Mouse (Mus musculus): ENCODE measurements around the gene Olfr5. TPM values are rescaled to one million over a fixed set of nuclear protein-coding genes. Genes with fewer than 3 reads are reported as not detected.
"Not testable (repeated sequence)": the region's sequence is repeated elsewhere in the genome, so short reads cannot be mapped to it uniquely, and the experiment has no call there.

The Olfr5 gene
- polyA plus RNA-seq (2015; fragmentation: Nextera tagmentation; extraction: Ambion mirVana): not detected in 2 replicates

- H3K27me3 ChIP-seq (ENCODE audit: insufficient read depth, low read length): no peaks in the 10 kb centered on the region
Observed at GRCm38 (mm10) chr7:6486841-6487240, at the start of gene Olfr5. TSS of gene Olfr5 (minus strand) at chr7:6486941.

GRCm38 (mm10) chr7:6526141-6526540, 39.4 kb upstream of the Olfr5 start:
- peak; percentile 41 for TF ChIP-seq CTCF (IDR thresholded peaks at IDR 0.05; ENCODE audit: low read depth)
- H3K36me3 ChIP-seq (ENCODE audit: insufficient read depth, low read length): no peaks in the 10 kb centered on the region
- H3K27me3 ChIP-seq (ENCODE audit: insufficient read depth, low read length): no peaks in the 10 kb centered on the region
- H3K9ac ChIP-seq (ENCODE audit: low read depth, low read length): no peak overlapping the region
- no peak for DNase-seq (ENCODE audit: low spot score)
- WGBS: 67% methylated on average over 5 of the region's 5 CpGs
- no peak overlapping the region for H3K4me3 ChIP-seq (replicated peaks; ENCODE audit: low read depth, low read length)
- H3K4me2 ChIP-seq (ENCODE audit: low read length): no peak overlapping the region
- H3K27ac ChIP-seq: no peak overlapping the region
- H3K4me1 ChIP-seq (replicated peaks; ENCODE audit: insufficient read depth, low read length): no peaks in the 10 kb centered on the region
- H3K9me3 ChIP-seq (replicated peaks; ENCODE audit: low read length): no peaks in the 10 kb centered on the region
- no peak for ATAC-seq (replicated peaks; ENCODE audit: low FRiP score, low read depth)

More at GRCm38 (mm10) chr7:6486841-6487240, at the start of gene Olfr5:
- no peak within 1 kb of the TSS for H3K27ac ChIP-seq
- no peaks in the 10 kb centered on the region for H3K4me1 ChIP-seq (replicated peaks; ENCODE audit: insufficient read depth, low read length)
- H3K9me3 ChIP-seq (replicated peaks; ENCODE audit: low read length): no peaks in the 10 kb centered on the region
- H3K9ac ChIP-seq (ENCODE audit: low read depth, low read length): no peak within 1 kb of the TSS
- WGBS: 28% methylated on average over 2 of the region's 2 CpGs
- DNase-seq (ENCODE audit: low spot score) (no peak), ATAC-seq (replicated peaks; ENCODE audit: low FRiP score, low read depth) (no peak)
- no peaks in the 10 kb centered on the region for H3K36me3 ChIP-seq (ENCODE audit: insufficient read depth, low read length)
- TF ChIP-seq CTCF (IDR thresholded peaks at IDR 0.05; ENCODE audit: low read depth): no peak
- no peak within 1 kb of the TSS for H3K4me3 ChIP-seq (replicated peaks; ENCODE audit: low read depth, low read length)
- H3K4me2 ChIP-seq (ENCODE audit: low read length): no peak within 1 kb of the TSS

- no peak overlapping the region for H3K4me3 ChIP-seq (replicated peaks; ENCODE audit: low read depth, low read length)
- no peaks in the 10 kb centered on the region for H3K9me3 ChIP-seq (replicated peaks; ENCODE audit: low read length)
- H3K4me2 ChIP-seq (ENCODE audit: low read length): no peak overlapping the region
- DNase-seq (ENCODE audit: low spot score) (no peak), ATAC-seq (replicated peaks; ENCODE audit: low FRiP score, low read depth) (no peak)
- H3K36me3 ChIP-seq (ENCODE audit: insufficient read depth, low read length): no peaks in the 10 kb centered on the region
- H3K27ac ChIP-seq: no peak overlapping the region
- no peaks in the 10 kb centered on the region for H3K27me3 ChIP-seq (ENCODE audit: insufficient read depth, low read length)
- no peak; the same call in 1 of the 2 replicates for TF ChIP-seq CTCF (IDR thresholded peaks at IDR 0.05; ENCODE audit: low read depth)
- no peaks in the 10 kb centered on the region for H3K4me1 ChIP-seq (replicated peaks; ENCODE audit: insufficient read depth, low read length)
- H3K9ac ChIP-seq (ENCODE audit: low read depth, low read length): no peak overlapping the region
- WGBS: 67% methylated on average over 3 of the region's 3 CpGs
Observed at GRCm38 (mm10) chr7:6525001-6525400, 38.3 kb upstream of the Olfr5 start.

DNA sequence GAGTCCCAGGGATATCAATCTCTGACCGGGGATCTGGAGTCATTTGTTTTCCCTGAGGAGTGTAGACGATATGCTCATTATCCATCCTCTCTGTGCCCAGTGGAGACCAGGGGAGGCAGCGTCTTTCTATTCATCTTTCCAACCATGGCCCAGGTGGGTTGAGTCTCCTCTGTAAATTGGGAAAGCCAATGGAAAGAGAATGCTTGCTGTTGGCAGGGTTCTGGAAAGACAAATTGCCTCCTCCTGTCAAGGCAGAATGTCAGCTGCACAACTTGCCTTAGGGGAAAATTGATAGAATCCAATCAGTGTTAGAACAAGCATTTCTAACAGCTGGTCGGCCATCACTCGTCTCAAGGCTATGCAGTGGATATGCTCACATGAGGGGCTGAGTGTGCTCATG, 36.1 kb upstream of the Olfr5 start, which contains the start of gene Olfr1349:
Gene Olfr1349, minus strand, starts transcription at position 101 of the 400 bp plus-strand sequence.
- ATAC-seq (replicated peaks; ENCODE audit: low FRiP score, low read depth) (no peak), DNase-seq (ENCODE audit: low spot score) (no peak)
- Histone ChIP-seq H3K27ac (no peak within 1 kb of the TSS), H3K9ac (ENCODE audit: low read depth, low read length) (no peak within 1 kb of the TSS), H3K4me3 (replicated peaks; ENCODE audit: low read depth, low read length) (no peak within 1 kb of the TSS), H3K4me1 (replicated peaks; ENCODE audit: insufficient read depth, low read length) (no peaks in the 10 kb centered on the region), H3K36me3 (ENCODE audit: insufficient read depth, low read length) (no peaks in the 10 kb centered on the region), H3K9me3 (replicated peaks; ENCODE audit: low read length) (no peaks in the 10 kb centered on the region), H3K27me3 (ENCODE audit: insufficient read depth, low read length) (no peaks in the 10 kb centered on the region), H3K4me2 (ENCODE audit: low read length) (no peak within 1 kb of the TSS)
- TF ChIP-seq CTCF (IDR thresholded peaks at IDR 0.05; ENCODE audit: low read depth): no peak
- WGBS: 82% methylated on average over 5 of the region's 5 CpGs

DNA sequence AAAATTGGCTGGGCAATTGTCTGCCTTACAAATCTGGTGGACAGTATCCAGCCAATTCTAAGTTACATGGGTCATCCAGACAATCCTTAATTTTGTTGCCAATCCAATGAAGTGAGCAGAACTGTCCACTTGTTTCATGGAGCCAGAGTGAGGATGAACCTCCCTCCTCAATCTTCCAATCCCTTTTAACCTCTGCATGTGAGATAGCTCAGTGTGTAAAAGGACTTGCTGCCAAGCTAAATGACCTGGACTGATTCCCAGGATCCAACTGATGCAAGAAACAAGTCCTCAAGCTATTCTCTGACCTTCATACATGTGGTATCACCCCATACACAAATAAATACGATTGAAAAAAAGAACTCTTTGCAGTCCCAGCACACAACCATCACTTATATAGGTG, 34.9 kb upstream of the Olfr5 start:
- no peaks in the 10 kb centered on the region for H3K4me1 ChIP-seq (replicated peaks; ENCODE audit: insufficient read depth, low read length)
- no peak overlapping the region for H3K27ac ChIP-seq
- no peak overlapping the region for H3K4me3 ChIP-seq (replicated peaks; ENCODE audit: low read depth, low read length)
- 37% methylated on average over 1 of the region's 1 CpGs for WGBS
- no peak for TF ChIP-seq CTCF (IDR thresholded peaks at IDR 0.05; ENCODE audit: low read depth)
- H3K9ac ChIP-seq (ENCODE audit: low read depth, low read length): no peak overlapping the region
- H3K27me3 ChIP-seq (ENCODE audit: insufficient read depth, low read length): no peaks in the 10 kb centered on the region
- H3K4me2 ChIP-seq (ENCODE audit: low read length): no peak overlapping the region
- ATAC-seq (replicated peaks; ENCODE audit: low FRiP score, low read depth) (no peak), DNase-seq (ENCODE audit: low spot score) (no peak)
- no peaks in the 10 kb centered on the region for H3K36me3 ChIP-seq (ENCODE audit: insufficient read depth, low read length)
- no peaks in the 10 kb centered on the region for H3K9me3 ChIP-seq (replicated peaks; ENCODE audit: low read length)

- 100% methylated on average over 1 of the region's 1 CpGs for WGBS
Observed at GRCm38 (mm10) chr7:6508648-6509047, 21.9 kb upstream of the Olfr5 start, which contains the start of gene Olfr1348. TSS of gene Olfr1348 (minus strand) at chr7:6508748.

DNA sequence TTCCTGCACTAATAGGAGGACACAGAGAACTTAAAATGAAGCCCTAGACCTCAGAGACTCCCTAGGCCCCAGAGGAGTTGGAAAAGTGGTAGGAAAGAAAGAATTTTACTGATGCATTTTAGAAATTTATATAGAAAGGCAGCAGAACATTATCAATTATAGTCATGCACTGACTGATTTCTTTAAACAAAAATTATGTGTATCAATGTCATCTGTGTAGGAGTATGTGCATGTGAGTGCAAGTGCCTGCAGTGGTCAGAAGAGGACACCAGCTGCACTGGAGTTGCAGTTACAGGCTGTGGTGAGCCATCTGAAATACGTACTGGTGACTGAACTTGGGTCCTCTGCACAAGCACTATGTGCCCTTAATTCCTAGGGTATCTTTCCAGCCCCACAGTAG, 12.9 kb upstream of the Olfr5 start, which contains the start of gene Olfr1347:
Gene Olfr1347, minus strand, starts transcription at position 101 of the 400 bp plus-strand sequence.
- 57% methylated on average over 1 of the region's 1 CpGs for WGBS
- TF ChIP-seq CTCF (IDR thresholded peaks at IDR 0.05; ENCODE audit: low read depth): no peak

More at GRCm38 (mm10) chr7:6508648-6509047, 21.9 kb upstream of the Olfr5 start, which contains the start of gene Olfr1348:
- Histone ChIP-seq H3K27ac (no peak within 1 kb of the TSS), H3K4me1 (replicated peaks; ENCODE audit: insufficient read depth, low read length) (no peaks in the 10 kb centered on the region), H3K9me3 (replicated peaks; ENCODE audit: low read length) (no peaks in the 10 kb centered on the region), H3K27me3 (ENCODE audit: insufficient read depth, low read length) (no peaks in the 10 kb centered on the region), H3K4me3 (replicated peaks; ENCODE audit: low read depth, low read length) (no peak within 1 kb of the TSS), H3K36me3 (ENCODE audit: insufficient read depth, low read length) (no peaks in the 10 kb centered on the region), H3K9ac (ENCODE audit: low read depth, low read length) (no peak within 1 kb of the TSS), H3K4me2 (ENCODE audit: low read length) (no peak within 1 kb of the TSS)
- no peak for TF ChIP-seq CTCF (IDR thresholded peaks at IDR 0.05; ENCODE audit: low read depth)
- no peak for ATAC-seq (replicated peaks; ENCODE audit: low FRiP score, low read depth)
- no peak for DNase-seq (ENCODE audit: low spot score)

DNA sequence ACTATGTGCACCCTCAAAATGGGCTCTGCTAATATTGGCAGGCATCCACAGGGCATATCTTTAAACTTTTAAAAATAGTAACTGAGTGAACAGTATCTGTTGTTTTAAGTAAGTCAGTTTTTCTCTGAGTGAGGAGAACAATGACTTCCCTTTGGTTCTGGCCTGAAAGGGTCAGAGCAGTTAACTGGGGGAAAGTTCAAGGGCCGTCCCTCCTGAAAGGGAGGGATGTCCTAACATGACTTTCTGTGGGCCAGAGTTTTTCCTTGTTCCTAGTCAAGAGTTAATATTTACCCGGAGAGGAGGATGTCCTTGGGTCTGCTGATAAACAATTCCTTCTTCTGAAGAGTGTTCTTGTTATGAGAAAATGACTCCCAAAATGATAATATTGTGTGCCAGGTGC, 9.1 kb downstream of the Olfr5 start:
- H3K9me3 ChIP-seq (replicated peaks; ENCODE audit: low read length); ATAC-seq (replicated peaks; ENCODE audit: low FRiP score, low read depth); H3K9ac ChIP-seq (ENCODE audit: low read depth, low read length); H3K4me1 ChIP-seq (replicated peaks; ENCODE audit: insufficient read depth, low read length); H3K36me3 ChIP-seq (ENCODE audit: insufficient read depth, low read length); H3K4me2 ChIP-seq (ENCODE audit: low read length); DNase-seq (ENCODE audit: low spot score); H3K4me3 ChIP-seq (replicated peaks; ENCODE audit: low read depth, low read length); H3K27me3 ChIP-seq (ENCODE audit: insufficient read depth, low read length); H3K27ac ChIP-seq: not testable (repeated sequence)
- 71% methylated on average over 2 of the region's 2 CpGs for WGBS

More for the DNA sequence above, 12.9 kb upstream of the Olfr5 start, which contains the start of gene Olfr1347:
- Histone ChIP-seq H3K9me3 (replicated peaks; ENCODE audit: low read length) (no peaks in the 10 kb centered on the region), H3K4me3 (replicated peaks; ENCODE audit: low read depth, low read length) (no peak within 1 kb of the TSS), H3K4me2 (ENCODE audit: low read length) (no peak within 1 kb of the TSS), H3K36me3 (ENCODE audit: insufficient read depth, low read length) (no peaks in the 10 kb centered on the region), H3K27ac (no peak within 1 kb of the TSS), H3K4me1 (replicated peaks; ENCODE audit: insufficient read depth, low read length) (no peaks in the 10 kb centered on the region), H3K9ac (ENCODE audit: low read depth, low read length) (no peak within 1 kb of the TSS), H3K27me3 (ENCODE audit: insufficient read depth, low read length) (no peaks in the 10 kb centered on the region)
- DNase-seq (ENCODE audit: low spot score): no peak
- ATAC-seq (replicated peaks; ENCODE audit: low FRiP score, low read depth): no peak
